Mouse (Mus musculus): ENCODE measurements around the gene Tmem94.
"Not testable (repeated sequence)": the region's sequence is repeated elsewhere in the genome, so short reads cannot be mapped to it uniquely, and the experiment has no call there.

The Tmem94 gene

GRCm38 (mm10) chr11:115765103-115765606 lies at the start of gene Tmem94:
Gene Tmem94 (plus strand): TSS chr11:115765433.
- DNase-seq, result peak; percentile 97 to 98

- DNase-seq, result peak; percentile 34 to 68
These were observed 48.6 kb upstream of the Tmem94 start for GRCm38 (mm10) chr11:115716410-115717338.

- DNase-seq, result peak in 1 of 2 experiments; percentile 61
These were observed 47.4 kb upstream of the Tmem94 start for GRCm38 (mm10) chr11:115717660-115718390.

- peak; percentile 89 to 91 for DNase-seq
These were observed 42.6 kb upstream of the Tmem94 start for GRCm38 (mm10) chr11:115722638-115723037.

- peak in 1 of 2 experiments; percentile 30 for DNase-seq
These were observed 42.0 kb upstream of the Tmem94 start for GRCm38 (mm10) chr11:115723231-115723630.

GRCm38 (mm10) chr11:115734041-115734686 lies 31.1 kb upstream of the Tmem94 start:
- peak; percentile 72 to 82 for DNase-seq

- DNase-seq, result no peak
These were observed 27.5 kb upstream of the Tmem94 start for GRCm38 (mm10) chr11:115737608-115738208.

GRCm38 (mm10) chr11:115738275-115738885 lies 26.9 kb upstream of the Tmem94 start:
- peak in 1 of 2 experiments; percentile 39 for DNase-seq

GRCm38 (mm10) chr11:115741070-115741469 lies 24.2 kb upstream of the Tmem94 start:
- peak; percentile 49 to 72 for DNase-seq

- DNase-seq, result no peak
These were observed 22.3 kb upstream of the Tmem94 start for GRCm38 (mm10) chr11:115742926-115743325.

- no peak for DNase-seq
These were observed 20.8 kb upstream of the Tmem94 start for GRCm38 (mm10) chr11:115744385-115744784.

- no peak for DNase-seq
These were observed 19.1 kb upstream of the Tmem94 start for GRCm38 (mm10) chr11:115746109-115746508.

GRCm38 (mm10) chr11:115746762-115747161 lies 18.5 kb upstream of the Tmem94 start:
- peak; percentile 32 to 48 for DNase-seq

- DNase-seq, result no peak
These were observed 17.9 kb upstream of the Tmem94 start for GRCm38 (mm10) chr11:115747351-115747750.

GRCm38 (mm10) chr11:115749834-115750233 lies 15.4 kb upstream of the Tmem94 start:
- DNase-seq, result no peak

- DNase-seq, result no peak
These were observed 13.5 kb upstream of the Tmem94 start for GRCm38 (mm10) chr11:115751725-115752124.

GRCm38 (mm10) chr11:115752653-115753052 lies 12.6 kb upstream of the Tmem94 start:
- DNase-seq, result peak in 1 of 2 experiments; percentile 69

- DNase-seq, result peak in 1 of 2 experiments; percentile 25
These were observed 11.7 kb upstream of the Tmem94 start for GRCm38 (mm10) chr11:115753485-115753884.

- not testable (repeated sequence) for DNase-seq
These were observed 3.1 kb upstream of the Tmem94 start for GRCm38 (mm10) chr11:115762176-115762575.

GRCm38 (mm10) chr11:115764698-115765097 lies 535 bp upstream of the Tmem94 start:
- no peak for DNase-seq

GRCm38 (mm10) chr11:115765607-115766141 lies 441 bp downstream of the Tmem94 start:
- DNase-seq, result peak; percentile 57 to 77
